ENCODE assay signal across 25 mouse cellular contexts in the genomic region with DNA sequence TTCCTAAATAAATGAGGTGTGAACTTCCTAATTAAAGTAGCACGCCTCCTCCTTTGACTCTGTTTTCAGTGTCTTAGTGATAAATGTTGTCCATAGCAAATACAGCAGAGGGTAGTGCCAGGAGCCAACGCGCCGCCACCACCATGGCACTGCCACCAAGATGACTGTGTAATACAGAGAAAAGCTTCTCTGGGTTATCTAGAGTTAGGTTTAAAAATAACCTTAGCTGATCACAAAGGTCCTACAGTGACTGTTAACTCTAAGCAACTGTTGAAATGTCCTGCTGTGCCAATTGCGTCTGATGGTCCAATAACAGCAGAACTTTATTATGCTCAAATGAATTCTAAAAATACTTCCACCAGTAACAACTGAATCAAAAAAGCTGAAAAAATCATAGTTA.
DNase-seq lines count a peak whose midpoint lies in the region; ATAC-seq and TF ChIP-seq lines count a peak whose summit lies in the region.
"Had no signal": no experiment of that assay in that cellular context is flagged by ENCODE, and none has a peak within 500 bp of the region (broad histone marks: within the 10 kb centered on the region; RNA-seq: fewer than 3 reads in every experiment).

No protein-coding gene starts in this region.

- no peak overlapping the region for H3K4me3 ChIP-seq in heart, embryonic 15.5 days
- no peak overlapping the region for H3K4me3 ChIP-seq in midbrain, embryonic 14.5 days (replicated peaks; ENCODE audit: low read depth, low read length)
- H3K4me3 ChIP-seq: erythroblast, embryonic 14.5 days; midbrain, embryonic 13.5 days; neural tube, embryonic 15.5 days had no signal

- DNase-seq in brain, embryonic 14.5 days (ENCODE audit: low read depth), result peak; percentile 19
- DNase-seq in heart, adult 8-10 months (ENCODE audit: low spot score), result peak; percentile 57
- peak; percentile 8 to 18 for DNase-seq in heart, postnatal 36 days
- no peak for DNase-seq in midbrain, embryonic 14.5 days
- no peak for DNase-seq in adrenal gland, postnatal 25 days
- DNase-seq: adrenal gland, adult 2 months; B cell, adult 2 months; cerebellum, adult 9-10 months; cerebellum, postnatal 36 days; kidney, adult 18-20 months; kidney, postnatal 4 days; left cerebral cortex, postnatal 4 days; liver; lung, adult 2 months; lung, postnatal 10 days; right cerebral cortex, postnatal 14 days had no signal

- no peak overlapping the region for H3K4me2 ChIP-seq in heart, embryonic 15.5 days
- no peak overlapping the region for H3K4me2 ChIP-seq in midbrain, embryonic 14.5 days (ENCODE audit: low read length)
- H3K4me2 ChIP-seq: midbrain, embryonic 13.5 days; neural tube, embryonic 15.5 days had no signal

- no peaks in the 10 kb centered on the region for H3K9me3 ChIP-seq in heart, embryonic 15.5 days (replicated peaks)
- H3K9me3 ChIP-seq in midbrain, embryonic 14.5 days (ENCODE audit: control insufficient read depth, low read length), result no peaks in the 10 kb centered on the region
- H3K9me3 ChIP-seq: midbrain, embryonic 13.5 days; neural tube, embryonic 15.5 days had no signal

- no peak for TF ChIP-seq POLR2A in brain, embryonic 14.5 days (IDR thresholded peaks at IDR 0.05; ENCODE audit: borderline replicate concordance, extremely low read depth, insufficient read depth, insufficient read length, poor library complexity, severe bottlenecking)

- H3K4me1 ChIP-seq in heart, embryonic 15.5 days (replicated peaks), result 0 out of 2 replicates have a peak, but pooled peaks cover 6% of the 10 kb centered on the region
- no peaks in the 10 kb centered on the region for H3K4me1 ChIP-seq in midbrain, embryonic 14.5 days (ENCODE audit: control insufficient read depth, insufficient read depth, low read length)
- H3K4me1 ChIP-seq: midbrain, embryonic 13.5 days had no signal

- TF ChIP-seq CTCF in brain, embryonic 14.5 days (IDR thresholded peaks at IDR 0.05; ENCODE audit: borderline replicate concordance, extremely low read depth, insufficient read depth, insufficient read length), result no peak

- H3K27ac ChIP-seq in heart, embryonic 15.5 days, result peak overlapping the region; percentile 67
- no peak overlapping the region for H3K27ac ChIP-seq in midbrain, embryonic 14.5 days (replicated peaks; ENCODE audit: low read depth, low read length)
- H3K27ac ChIP-seq: liver, embryonic 14.5 days; macrophage; midbrain, embryonic 13.5 days; neural tube, embryonic 15.5 days had no signal

- WGBS in heart, embryonic 15.5 days, result 39% methylated on average over 5 of the region's 5 CpGs
- whole genome bisulfite sequencing in midbrain, embryonic 14.5 days, result 93% methylated on average over 5 of the region's 5 CpGs

- H3K27me3 ChIP-seq in heart, embryonic 15.5 days, result no peaks in the 10 kb centered on the region
- no peaks in the 10 kb centered on the region for H3K27me3 ChIP-seq in midbrain, embryonic 14.5 days (ENCODE audit: control insufficient read depth, insufficient read depth, low read length)
- H3K27me3 ChIP-seq: midbrain, embryonic 13.5 days; neural tube, embryonic 15.5 days had no signal

- no peak overlapping the region for H3K9ac ChIP-seq in heart, embryonic 15.5 days
- H3K9ac ChIP-seq in midbrain, embryonic 14.5 days (replicated peaks; ENCODE audit: low read length), result no peak overlapping the region
- H3K9ac ChIP-seq: forebrain, postnatal 0 days; liver, embryonic 14.5 days; midbrain, embryonic 13.5 days; neural tube, embryonic 15.5 days had no signal

- intact Hi-C loops in heart, postnatal 36 days (cut with DNase I), result loop anchor here (5.0 kb wide), 1 partner anchor 178 kb away; no protein-coding TSS in a partner anchor

- H3K36me3 ChIP-seq in heart, embryonic 15.5 days, result no peaks in the 10 kb centered on the region
- H3K36me3 ChIP-seq in midbrain, embryonic 14.5 days (ENCODE audit: control insufficient read depth, insufficient read depth, low read length), result no peaks in the 10 kb centered on the region
- H3K36me3 ChIP-seq: midbrain, embryonic 13.5 days; neural tube, embryonic 15.5 days had no signal

- peak; percentile 83; the same call in 1 of the 2 replicates for ATAC-seq in heart, embryonic 15.5 days (replicated peaks; ENCODE audit: insufficient number of reproducible peaks, insufficient read depth, low FRiP score, low read depth)
- ATAC-seq in midbrain, embryonic 14.5 days (ENCODE audit: low FRiP score, low TSS enrichment), result no peak
- ATAC-seq: activated CD4-positive, CD25-positive, alpha-beta regulatory T cell, adult 4 months; forebrain, postnatal 0 days; hindbrain, embryonic 16.5 days; midbrain, embryonic 13.5 days had no signal

Comparison
In these comparisons a context has a peak if more than half of its experiments do, and no peak if none do; other contexts are left out.
1. DNase-seq: peak in brain, embryonic 14.5 days (single experiment), heart, adult 8-10 months (single experiment) and heart, postnatal 36 days (2 of 2); none in midbrain, embryonic 14.5 days (single experiment) and adrenal gland, postnatal 25 days (single experiment).